Mouse (Mus musculus) limb, embryonic 11.5 days (tissue): ENCODE measurements at regions not wholly inside any gene's neighbourhood (a gene's known extent, or its start where the extent isn't known, plus 50 kb on each side); places are given as distances from the start of the nearest gene placed in this dataset.

Source experiments
- ATAC-seq: fragments of 200-750 bp; cut with Nextera tagmentation; 2 replicates; pipeline ENCODE4 v1.8.0; 2017; ENCODE audit warnings: low read depth; ENCODE audit not compliant: insufficient number of reproducible peaks, low FRiP score, low TSS enrichment
- DNase-seq: peaks from one replicate; pipeline ENCODE4 v3.0.0-alpha.2; 2015; ENCODE audit warnings: low spot score
- H3K27ac ChIP-seq: fragments of 300-500 bp; sonication (generic); replicated peaks from 2 replicates; pipeline ENCODE4 v1.5.1; 2014; ENCODE audit warnings: low read depth, mild to moderate bottlenecking, low read length
- H3K27me3 ChIP-seq: fragments of 300-500 bp; sonication (generic); 2 replicates; pipeline ENCODE4 v1.6.1; 2014; ENCODE audit warnings: mild to moderate bottlenecking, low read length, mixed read lengths; ENCODE audit not compliant: control insufficient read depth, insufficient read depth
- H3K36me3 ChIP-seq: fragments of 300-500 bp; sonication (generic); 2 replicates; pipeline ENCODE4 v1.6.1; 2014; ENCODE audit warnings: mild to moderate bottlenecking, low read length, moderate library complexity, mixed read lengths; ENCODE audit not compliant: control insufficient read depth, insufficient read depth
- H3K4me1 ChIP-seq: fragments of 300-500 bp; sonication (generic); 2 replicates; pipeline ENCODE4 v1.6.1; 2014; ENCODE audit warnings: low read length, mixed read lengths; ENCODE audit not compliant: control insufficient read depth, insufficient read depth
- H3K4me2 ChIP-seq: fragments of 300-500 bp; sonication (generic); 2 replicates; pipeline ENCODE4 v1.6.1; 2014; ENCODE audit warnings: low read depth, mild to moderate bottlenecking, moderate library complexity; ENCODE audit not compliant: severe bottlenecking
- H3K4me3 ChIP-seq: fragments of 300-500 bp; sonication (generic); 2 replicates; pipeline ENCODE4 v1.5.1; 2014; ENCODE audit warnings: low read depth, low read length
- H3K9ac ChIP-seq: fragments of 300-500 bp; sonication (generic); 2 replicates; pipeline ENCODE4 v1.6.1; 2014; ENCODE audit warnings: mild to moderate bottlenecking, low read length
- H3K9me3 ChIP-seq: fragments of 300-500 bp; sonication (generic); 2 replicates; pipeline ENCODE4 v1.6.1; 2016; ENCODE audit warnings: low read length; ENCODE audit not compliant: control insufficient read depth
- WGBS: fragments of 180-500 bp; shearing (Covaris S2); extraction: QIAGEN DNeasy Blood & Tissue Kit; methylation state at CpG from one replicate; pipeline ENCODE4 v1.1.7; 2014; 5-methylcytosine and 5-hydroxymethylcytosine counted together

- 67% methylated on average over 3 of the region's 3 CpGs for WGBS
- Histone ChIP-seq H3K9ac (no peak overlapping the region), H3K27me3 (no peaks in the 10 kb centered on the region), H3K9me3 (no peaks in the 10 kb centered on the region), H3K4me2 (no peak overlapping the region), H3K27ac (no peak overlapping the region), H3K36me3 (no peaks in the 10 kb centered on the region), H3K4me1 (no peaks in the 10 kb centered on the region), H3K4me3 (no peak overlapping the region)
- ATAC-seq (no peak), DNase-seq (no peak)
These were observed 124.3 kb upstream of the Lrfn2 start for GRCm38 (mm10) chr17:48807905-48808304.

- no peak overlapping the region for H3K27ac ChIP-seq
- no peaks in the 10 kb centered on the region for H3K36me3 ChIP-seq
- H3K4me1 ChIP-seq, result no peaks in the 10 kb centered on the region
- H3K4me3 ChIP-seq, result no peak overlapping the region
- no peaks in the 10 kb centered on the region for H3K9me3 ChIP-seq
- ATAC-seq (no peak), DNase-seq (no peak)
- 70% methylated on average over 15 of the region's 15 CpGs for WGBS
- H3K27me3 ChIP-seq, result no peaks in the 10 kb centered on the region
- no peak overlapping the region for H3K9ac ChIP-seq
- H3K4me2 ChIP-seq, result no peak overlapping the region
These were observed 117.2 kb upstream of the Lrfn2 start for GRCm38 (mm10) chr17:48814753-48815504.

DNA sequence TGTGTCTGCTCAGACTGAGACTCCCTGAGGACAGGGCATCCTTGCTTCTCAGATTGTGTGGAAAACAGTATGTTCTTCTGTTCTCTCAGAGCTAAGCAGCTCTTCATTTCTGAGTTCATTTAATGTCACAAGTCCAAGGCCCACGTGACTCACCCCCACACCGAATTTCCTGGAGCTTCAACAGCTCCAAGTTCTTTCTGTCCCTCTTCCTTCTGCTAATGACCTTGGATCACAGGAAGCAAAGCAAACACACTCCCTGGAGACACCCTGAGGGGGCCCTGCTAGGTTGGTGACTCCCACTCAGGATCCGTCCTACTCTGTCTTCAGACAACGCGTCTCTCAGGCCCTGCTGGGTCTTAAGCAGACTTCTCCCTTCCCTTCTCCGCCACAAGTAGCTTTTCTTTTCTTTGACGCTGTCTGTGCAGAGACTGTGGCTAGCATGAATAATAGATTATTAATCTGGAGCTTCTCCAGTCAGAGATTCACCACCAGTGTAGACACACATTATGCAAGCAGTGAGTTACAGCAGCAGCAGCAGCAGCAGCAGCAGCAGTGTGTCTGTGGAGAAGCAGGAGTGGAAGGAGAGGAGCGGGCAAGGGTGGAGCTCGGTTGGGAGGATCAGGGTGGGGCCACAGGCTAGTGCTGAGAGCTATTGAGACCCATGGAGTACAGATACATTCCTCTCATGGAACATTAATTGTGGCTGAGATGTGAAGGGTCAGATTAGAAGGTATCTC, 115.4 kb upstream of the Lrfn2 start:
- H3K4me2 ChIP-seq, result no peak overlapping the region
- no peak overlapping the region for H3K9ac ChIP-seq
- DNase-seq (no peak), ATAC-seq (no peak)
- H3K27ac ChIP-seq, result no peak overlapping the region
- no peaks in the 10 kb centered on the region for H3K9me3 ChIP-seq
- H3K36me3 ChIP-seq, result no peaks in the 10 kb centered on the region
- H3K4me3 ChIP-seq, result no peak overlapping the region
- H3K27me3 ChIP-seq, result no peaks in the 10 kb centered on the region
- H3K4me1 ChIP-seq, result no peaks in the 10 kb centered on the region
- WGBS, result 86% methylated on average over 9 of the region's 9 CpGs

GRCm38 (mm10) chr17:48817551-48817950, 114.6 kb upstream of the Lrfn2 start:
- no peak overlapping the region for H3K4me2 ChIP-seq
- no peaks in the 10 kb centered on the region for H3K4me1 ChIP-seq
- H3K27me3 ChIP-seq, result no peaks in the 10 kb centered on the region
- DNase-seq (no peak), ATAC-seq (no peak)
- no peaks in the 10 kb centered on the region for H3K36me3 ChIP-seq
- no peak overlapping the region for H3K27ac ChIP-seq
- no peaks in the 10 kb centered on the region for H3K9me3 ChIP-seq
- WGBS, result 77% methylated on average over 13 of the region's 13 CpGs
- H3K9ac ChIP-seq, result no peak overlapping the region
- no peak overlapping the region for H3K4me3 ChIP-seq

DNA sequence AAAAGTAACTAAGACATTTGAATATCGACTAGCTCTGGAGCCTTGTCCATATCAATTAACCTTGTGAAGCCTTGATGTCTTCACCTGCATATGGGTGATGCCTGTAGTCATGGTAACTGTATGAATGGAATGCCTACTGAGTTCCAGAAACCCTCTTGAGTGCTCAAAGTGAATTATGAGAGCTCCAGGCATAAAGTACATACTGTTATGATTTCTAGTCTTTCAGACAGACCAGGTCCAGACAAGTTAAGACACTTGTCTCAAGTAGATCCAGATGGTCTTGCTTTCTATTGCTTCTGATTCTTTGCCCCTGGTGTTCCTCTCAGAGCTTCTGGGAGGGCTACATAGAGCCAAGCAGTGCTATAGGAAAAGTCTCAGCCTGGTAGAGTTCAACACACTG, 112.5 kb upstream of the Lrfn2 start:
- Histone ChIP-seq H3K27me3 (no peaks in the 10 kb centered on the region), H3K36me3 (no peaks in the 10 kb centered on the region), H3K4me3 (no peak overlapping the region), H3K27ac (no peak overlapping the region), H3K4me1 (no peaks in the 10 kb centered on the region), H3K9ac (no peak overlapping the region), H3K9me3 (no peaks in the 10 kb centered on the region), H3K4me2 (no peak overlapping the region)
- DNase-seq (no peak), ATAC-seq (no peak)
- WGBS, result 84% methylated on average over 1 of the region's 1 CpGs

DNA sequence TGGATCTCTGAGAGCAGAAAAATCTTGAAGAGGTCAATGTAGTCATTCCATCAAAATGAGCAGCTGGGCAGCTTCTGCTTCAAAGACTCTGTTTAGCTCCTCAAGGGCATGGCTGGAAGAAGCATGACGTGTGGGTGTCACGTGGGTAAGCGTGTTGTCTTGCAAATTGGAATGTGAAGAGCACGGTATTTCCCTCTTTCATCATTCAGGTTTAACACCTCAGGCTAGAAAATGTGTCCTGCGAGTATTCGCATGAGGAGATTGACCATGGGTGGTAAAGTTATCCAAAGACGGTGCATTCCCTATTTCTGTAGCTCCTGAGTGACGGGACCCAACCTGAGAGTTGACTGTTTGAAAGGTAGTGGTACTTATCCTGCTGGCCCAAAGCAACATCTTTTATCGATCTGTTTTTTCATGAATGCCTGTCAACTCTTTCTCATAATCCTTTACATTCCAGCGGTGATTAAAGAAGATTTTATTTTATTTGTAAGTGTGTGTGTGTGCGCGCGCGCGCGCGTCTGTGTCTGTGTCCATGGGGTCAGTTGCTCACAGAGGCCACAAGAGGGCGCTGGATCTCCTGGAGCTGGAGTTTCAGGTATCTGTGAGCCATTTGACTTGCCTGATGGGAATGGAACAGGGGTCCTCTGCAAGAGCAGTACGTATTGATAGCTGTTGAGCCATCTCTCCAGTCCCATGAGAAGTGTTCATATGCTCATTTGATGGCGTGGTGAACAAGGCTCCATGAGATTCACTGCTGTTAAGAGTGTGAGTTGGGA, 109.9 kb upstream of the Lrfn2 start:
- 90% methylated on average over 20 of the region's 20 CpGs for WGBS
- no peaks in the 10 kb centered on the region for H3K36me3 ChIP-seq
- no peaks in the 10 kb centered on the region for H3K4me1 ChIP-seq
- H3K27ac ChIP-seq, result no peak overlapping the region
- H3K9ac ChIP-seq, result no peak overlapping the region
- H3K4me3 ChIP-seq, result no peak overlapping the region
- no peak overlapping the region for H3K4me2 ChIP-seq
- no peaks in the 10 kb centered on the region for H3K27me3 ChIP-seq
- no peaks in the 10 kb centered on the region for H3K9me3 ChIP-seq
- ATAC-seq (no peak), DNase-seq (no peak)

GRCm38 (mm10) chr17:48823921-48824320, 108.3 kb upstream of the Lrfn2 start:
- Histone ChIP-seq H3K4me1 (no peaks in the 10 kb centered on the region), H3K27me3 (no peaks in the 10 kb centered on the region), H3K4me3 (no peak overlapping the region), H3K9ac (no peak overlapping the region), H3K36me3 (no peaks in the 10 kb centered on the region), H3K9me3 (no peaks in the 10 kb centered on the region), H3K27ac (no peak overlapping the region), H3K4me2 (no peak overlapping the region)
- ATAC-seq, result no peak
- no peak for DNase-seq
- WGBS, result 84% methylated on average over 9 of the region's 9 CpGs

GRCm38 (mm10) chr17:48825212-48825913, 106.8 kb upstream of the Lrfn2 start:
- H3K27me3 ChIP-seq, result no peaks in the 10 kb centered on the region
- no peaks in the 10 kb centered on the region for H3K4me1 ChIP-seq
- H3K9ac ChIP-seq, result no peak overlapping the region
- no peak overlapping the region for H3K4me2 ChIP-seq
- DNase-seq (no peak), ATAC-seq (no peak)
- 68% methylated on average over 9 of the region's 9 CpGs for WGBS
- no peaks in the 10 kb centered on the region for H3K36me3 ChIP-seq
- no peak overlapping the region for H3K4me3 ChIP-seq
- H3K9me3 ChIP-seq, result no peaks in the 10 kb centered on the region
- H3K27ac ChIP-seq, result no peak overlapping the region
